In genomic region chr10:42832677-42833076, GRCm38 (mm10) we compare ENCODE assay signal across 9 mouse cellular contexts. TPM values are rescaled to one million over a fixed set of nuclear protein-coding genes. Genes with fewer than 3 reads are reported as not detected.
DNase-seq lines count a peak whose midpoint lies in the region; ATAC-seq lines count a peak whose summit lies in the region.
"Had no signal": no experiment of that assay in that cellular context is flagged by ENCODE, and none has a peak within 500 bp of the region (broad histone marks: within the 10 kb centered on the region; RNA-seq: fewer than 3 reads in every experiment).

No protein-coding gene starts in this region.

- H3K9ac ChIP-seq in forebrain, embryonic 14.5 days (ENCODE audit: low read length), result no peak overlapping the region
- H3K9ac ChIP-seq in neural tube, embryonic 13.5 days, result no peak overlapping the region
- H3K9ac ChIP-seq: heart, embryonic 12.5 days had no signal

- H3K27me3 ChIP-seq in forebrain, embryonic 14.5 days (replicated peaks; ENCODE audit: control insufficient read depth, insufficient read depth, low read length), result no peaks in the 10 kb centered on the region
- H3K27me3 ChIP-seq in neural tube, embryonic 13.5 days, result no peaks in the 10 kb centered on the region
- H3K27me3 ChIP-seq: heart, embryonic 12.5 days had no signal

- peak; percentile 30; the same call in 1 of the 2 replicates for ATAC-seq in forebrain, embryonic 14.5 days
- 0 out of 2 replicates have a peak, but pooled peaks have one; percentile 33 for ATAC-seq in neural tube, embryonic 13.5 days (ENCODE audit: low read depth)

- peaks cover 57% of the 10 kb centered on the region for H3K36me3 ChIP-seq in forebrain, embryonic 14.5 days (ENCODE audit: control insufficient read depth, insufficient read depth, low read length)
- peaks cover 75% of the 10 kb centered on the region for H3K36me3 ChIP-seq in neural tube, embryonic 13.5 days

- 20% methylated on average over 4 of the region's 4 CpGs for WGBS in forebrain, embryonic 14.5 days
- WGBS in neural tube, embryonic 13.5 days, result 51% methylated on average over 4 of the region's 4 CpGs

- H3K9me3 ChIP-seq in forebrain, embryonic 14.5 days (replicated peaks; ENCODE audit: control insufficient read depth, low read length), result no peaks in the 10 kb centered on the region
- H3K9me3 ChIP-seq in neural tube, embryonic 13.5 days, result no peaks in the 10 kb centered on the region
- H3K9me3 ChIP-seq: heart, embryonic 12.5 days had no signal

- no peak overlapping the region for H3K4me3 ChIP-seq in forebrain, embryonic 14.5 days (ENCODE audit: low read depth, low read length)
- no peak overlapping the region for H3K4me3 ChIP-seq in neural tube, embryonic 13.5 days
- H3K4me3 ChIP-seq: heart, embryonic 12.5 days had no signal

- H3K4me2 ChIP-seq in forebrain, embryonic 14.5 days (ENCODE audit: low read length), result no peak overlapping the region
- no peak overlapping the region for H3K4me2 ChIP-seq in neural tube, embryonic 13.5 days
- H3K4me2 ChIP-seq: heart, embryonic 12.5 days had no signal

- DNase-seq in embryo, embryonic 10 days (ENCODE audit: low spot score), result peak; percentile 35
- DNase-seq in embryo, embryonic 9.5 days (ENCODE audit: extremely low spot score), result no peak
- DNase-seq in lung, postnatal 10 days, result peak; percentile 46
- DNase-seq in lung, postnatal 4 days, result no peak
- DNase-seq in forebrain, embryonic 14.5 days (ENCODE audit: low spot score), result peak; percentile 62
- DNase-seq in right cerebral cortex, postnatal 4 days, result no peak
- DNase-seq in gastrocnemius, adult 18-20 months (ENCODE audit: low spot score), result no peak

- H3K27ac ChIP-seq in forebrain, embryonic 14.5 days (ENCODE audit: low read depth, low read length), result no peak overlapping the region
- H3K27ac ChIP-seq in neural tube, embryonic 13.5 days (replicated peaks), result no peak overlapping the region

- peaks cover 15% of the 10 kb centered on the region for H3K4me1 ChIP-seq in forebrain, embryonic 14.5 days (ENCODE audit: control insufficient read depth, insufficient read depth, low read length)
- peaks cover 24% of the 10 kb centered on the region for H3K4me1 ChIP-seq in neural tube, embryonic 13.5 days (replicated peaks)
- H3K4me1 ChIP-seq: heart, embryonic 12.5 days had no signal

RNA-seq across cellular contexts. Expression of gene Scml4, which starts 27.5 kb away (rescaled TPM):
- 4.9 and 9.0 TPM in 2 replicates for polyA plus RNA-seq in forebrain, embryonic 14.5 days (2014; fragmentation: Nextera tagmentation; extraction: Ambion mirVana)
- polyA plus RNA-seq in neural tube, embryonic 13.5 days (2015; fragmentation: Nextera tagmentation; extraction: Ambion mirVana), result 4.8 and 4.9 TPM in 2 replicates
- total RNA-seq in gastrocnemius, adult 18-20 months (2021), result 1 to 10 TPM in 1 of 2 experiments, under 1 TPM in 1; 0.59 to 1.1 TPM

Comparison
In these comparisons a context has a peak if more than half of its experiments do, and no peak if none do; other contexts are left out.
1. DNase-seq: peak in embryo, embryonic 10 days (single experiment), lung, postnatal 10 days (single experiment) and forebrain, embryonic 14.5 days (single experiment); none in embryo, embryonic 9.5 days (single experiment), lung, postnatal 4 days (0 of 2), right cerebral cortex, postnatal 4 days (single experiment) and gastrocnemius, adult 18-20 months (single experiment).